Mouse (Mus musculus): ENCODE measurements around the gene 2900011O08Rik. TPM values are rescaled to one million over a fixed set of nuclear protein-coding genes. Genes with fewer than 3 reads are reported as not detected.

2900011O08Rik gene
- polyA plus RNA-seq, 1 experiment = 0.27 TPM

DNA sequence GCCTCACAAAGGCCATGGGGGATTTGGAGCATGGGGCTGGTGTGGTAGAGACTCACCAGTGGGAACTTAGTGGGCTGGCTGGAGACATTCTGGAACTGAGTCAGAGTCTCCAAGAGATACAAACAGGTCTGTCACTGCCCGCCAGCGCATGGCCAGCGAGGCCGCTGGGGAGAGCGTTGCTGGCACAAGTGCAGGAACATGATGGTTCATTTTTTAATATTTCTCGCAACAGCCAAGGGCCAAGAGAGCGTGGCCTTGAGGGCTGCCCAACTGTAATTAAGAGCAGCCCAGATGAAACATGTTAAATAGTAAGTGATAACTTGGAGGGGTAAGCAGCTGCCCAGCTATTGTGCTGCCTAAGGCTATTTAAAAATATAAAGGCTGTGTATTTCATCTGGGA is 138.3 kb downstream of the 2900011O08Rik start:
- 97% methylated on average over 7 of the region's 7 CpGs for WGBS

GRCm38 (mm10) chr16:14125253-14125652 is 138.8 kb downstream of the 2900011O08Rik start:
- no peak for DNase-seq (ENCODE audit: low read depth, low spot score)
- 88% methylated on average over 1 of the region's 1 CpGs for WGBS

More for the DNA sequence above, 138.3 kb downstream of the 2900011O08Rik start:
- no peak for DNase-seq (ENCODE audit: low read depth, low spot score)

- no peak for DNase-seq (ENCODE audit: low read depth, low spot score)
Observed at GRCm38 (mm10) chr16:14128977-14129376, 142.6 kb downstream of the 2900011O08Rik start.

- DNase-seq (ENCODE audit: low read depth, low spot score) = no peak
- WGBS = 92% methylated on average over 7 of the region's 7 CpGs
Observed at GRCm38 (mm10) chr16:14130796-14131195, 144.4 kb downstream of the 2900011O08Rik start.

- no peak for DNase-seq (ENCODE audit: low read depth, low spot score)
- 87% methylated on average over 3 of the region's 3 CpGs for WGBS
Observed at GRCm38 (mm10) chr16:14131376-14131775, 145.0 kb downstream of the 2900011O08Rik start.

DNA sequence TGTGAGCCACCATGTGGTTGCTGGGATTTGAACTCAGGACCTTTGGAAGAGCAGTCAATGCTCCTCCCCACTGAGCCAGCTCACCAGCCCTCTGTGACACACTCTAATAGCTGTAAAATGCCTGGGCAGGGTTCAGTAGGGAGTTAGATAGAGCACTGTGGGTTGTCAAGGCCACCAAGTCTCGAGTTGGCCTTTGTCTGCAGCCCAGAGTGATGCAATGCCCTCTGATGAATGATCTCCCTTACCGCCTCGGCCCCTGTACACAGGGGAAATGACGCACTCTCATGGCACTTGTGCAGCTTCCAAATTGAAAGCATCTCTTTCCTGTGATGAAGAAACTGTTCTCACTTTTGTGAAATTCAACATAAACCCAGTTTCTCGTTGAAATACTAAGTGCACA is 145.4 kb downstream of the 2900011O08Rik start:
- WGBS = 70% methylated on average over 5 of the region's 5 CpGs
- no peak for DNase-seq (ENCODE audit: low read depth, low spot score)

GRCm38 (mm10) chr16:14135014-14135413 is 148.6 kb downstream of the 2900011O08Rik start:
- WGBS = 79% methylated on average over 2 of the region's 2 CpGs
- no peak for DNase-seq (ENCODE audit: low read depth, low spot score)

DNA sequence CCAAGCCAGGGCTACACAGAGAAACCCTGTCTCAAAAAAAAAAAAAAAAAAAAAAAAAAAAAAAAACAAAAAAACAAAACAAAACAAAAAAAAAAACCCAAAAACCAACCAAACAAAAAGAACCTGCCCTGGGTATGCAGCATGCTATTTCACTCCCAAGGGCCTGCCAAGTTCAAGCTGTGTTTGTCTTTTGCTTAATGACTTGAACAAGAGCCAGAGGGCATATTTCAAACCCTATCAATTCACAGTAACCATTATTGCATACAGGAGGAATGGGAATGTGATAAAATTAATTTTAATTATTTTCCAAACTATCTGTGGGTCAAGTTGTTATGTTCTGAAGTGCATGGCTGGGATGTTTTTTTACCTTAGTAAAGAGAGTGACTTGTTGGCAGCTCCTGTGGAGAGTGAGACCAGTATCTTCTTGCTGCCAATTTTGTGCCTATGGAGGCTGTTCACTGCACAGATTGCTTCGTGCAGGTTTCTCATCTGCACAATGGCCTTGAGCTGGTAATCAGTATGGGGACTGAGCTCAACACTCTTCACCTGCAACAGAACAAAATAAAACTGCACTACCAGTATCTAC is 151.7 kb downstream of the 2900011O08Rik start:
- no peak for DNase-seq (ENCODE audit: low read depth, low spot score)
- 29% methylated on average over 1 of the region's 1 CpGs for whole genome bisulfite sequencing

DNA sequence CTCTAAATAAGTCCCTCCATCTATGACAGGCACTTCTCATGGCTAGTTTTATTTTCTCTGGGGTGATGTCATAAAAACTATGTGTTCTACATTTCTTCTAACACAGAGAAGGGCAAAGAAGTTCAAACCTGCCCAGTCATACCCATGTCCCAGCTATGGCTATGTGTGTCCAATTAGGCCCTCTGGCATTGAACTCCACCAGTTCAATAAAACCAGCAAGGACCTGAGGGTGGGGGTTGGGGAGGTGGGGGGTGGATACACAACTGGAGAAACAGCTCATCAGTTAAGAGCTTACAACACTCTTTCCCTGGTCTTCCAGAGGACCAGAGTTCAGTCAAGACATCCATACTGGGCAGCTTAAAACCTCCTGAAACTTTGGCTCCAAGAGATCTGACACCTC is 152.7 kb downstream of the 2900011O08Rik start:
- no peak for DNase-seq (ENCODE audit: low read depth, low spot score)

GRCm38 (mm10) chr16:14143298-14143697 is 156.9 kb downstream of the 2900011O08Rik start:
- DNase-seq (ENCODE audit: low read depth, low spot score) = no peak
- 65% methylated on average over 3 of the region's 3 CpGs for WGBS

- no peak for DNase-seq (ENCODE audit: low read depth, low spot score)
Observed at GRCm38 (mm10) chr16:14147712-14148111, 161.3 kb downstream of the 2900011O08Rik start.

Other genes starting within 250 kb of the 2900011O08Rik start
- 7.7 and 8.5 TPM in 2 replicates for gene Rrn3, start 205.9 kb upstream of the 2900011O08Rik start, polyA plus RNA-seq (2012; rRNA removed)
- gene Ntan1, start 167.8 kb upstream of the 2900011O08Rik start, polyA plus RNA-seq (2012; rRNA removed) = 34.8 and 44.6 TPM in 2 replicates
- 235 and 281 TPM in 2 replicates for gene Pdxdc1, start 83.5 kb upstream of the 2900011O08Rik start, polyA plus RNA-seq (2012; rRNA removed)
- 4.6 and 5.4 TPM in 2 replicates for gene Mpv17l, start 83.4 kb upstream of the 2900011O08Rik start, polyA plus RNA-seq (2012; rRNA removed)
- gene Ifitm7, start 284 bp downstream of the 2900011O08Rik start, polyA plus RNA-seq (2012; rRNA removed) = not detected in 2 replicates
- gene Nde1, start 176.7 kb downstream of the 2900011O08Rik start, polyA plus RNA-seq (2012; rRNA removed) = 24.7 and 29.1 TPM in 2 replicates
- 8.3 and 14.3 TPM in 2 replicates for gene Marf1, start 176.7 kb downstream of the 2900011O08Rik start, polyA plus RNA-seq (2012; rRNA removed)